Mouse (Mus musculus) myocyte (in vitro differentiated cells): ENCODE measurements around the gene Mcfd2.

Experiments used
- CEBPB ChIP-seq: IDR thresholded peaks from 2 replicates; pipeline ENCODE4 v1.6.1; 2011; ENCODE audit warnings: mild to moderate bottlenecking, moderate library complexity; ENCODE audit not compliant: poor library complexity, insufficient read depth, severe bottlenecking
- MAX ChIP-seq: IDR thresholded peaks from one replicate; pipeline ENCODE4 v1.6.1; 2011; ENCODE audit warnings: low read depth, mild to moderate bottlenecking, control low read depth
- MYOD1 ChIP-seq, 3 experiments: IDR thresholded peaks; one replicate each; pipeline ENCODE4 v1.6.1; 2011; ENCODE audit warnings: control low read depth in 2 of 3, low read depth in 2 of 3, mild to moderate bottlenecking in 2 of 3, moderate library complexity in 1 of 3; ENCODE audit not compliant: insufficient read length in 2 of 3, control insufficient read depth in 1 of 3
- MYOG ChIP-seq, 3 experiments: IDR thresholded peaks; one replicate each; pipeline ENCODE4 v1.6.1; 2011; ENCODE audit warnings: control low read depth in 2 of 3, low read depth in 2 of 3, mild to moderate bottlenecking in 2 of 3; ENCODE audit not compliant: insufficient read length in 2 of 3, control insufficient read depth in 1 of 3, insufficient read depth in 1 of 3
- POLR2A ChIP-seq: IDR thresholded peaks from one replicate; pipeline ENCODE4 v1.6.1; 2011; ENCODE audit warnings: low read depth, mild to moderate bottlenecking, control low read depth, moderate library complexity; ENCODE audit not compliant: insufficient read length
- POLR2AphosphoS2 ChIP-seq: IDR thresholded peaks from one replicate; pipeline ENCODE4 v1.6.1; 2011; ENCODE audit warnings: low read depth, control low read depth; ENCODE audit not compliant: insufficient read length
- REST ChIP-seq: IDR thresholded peaks from one replicate; pipeline ENCODE4 v1.6.1; 2011; ENCODE audit warnings: mild to moderate bottlenecking, control low read depth, moderate library complexity; ENCODE audit not compliant: insufficient read depth, insufficient read length
- SRF ChIP-seq: IDR thresholded peaks from one replicate; pipeline ENCODE4 v1.6.1; 2011; ENCODE audit warnings: low read depth; ENCODE audit not compliant: control insufficient read depth, insufficient read length
- TCF12 ChIP-seq: IDR thresholded peaks from one replicate; pipeline ENCODE4 v1.6.1; 2011; ENCODE audit warnings: mild to moderate bottlenecking, control low read depth; ENCODE audit not compliant: poor library complexity, insufficient read depth, severe bottlenecking
- TCF3 ChIP-seq: IDR thresholded peaks from one replicate; pipeline ENCODE4 v1.6.1; 2011; ENCODE audit warnings: low read depth, control low read depth; ENCODE audit not compliant: insufficient read length
- USF1 ChIP-seq: IDR thresholded peaks from one replicate; pipeline ENCODE4 v1.6.1; 2011; ENCODE audit warnings: low read depth, mild to moderate bottlenecking, control low read depth, moderate library complexity

DNA sequence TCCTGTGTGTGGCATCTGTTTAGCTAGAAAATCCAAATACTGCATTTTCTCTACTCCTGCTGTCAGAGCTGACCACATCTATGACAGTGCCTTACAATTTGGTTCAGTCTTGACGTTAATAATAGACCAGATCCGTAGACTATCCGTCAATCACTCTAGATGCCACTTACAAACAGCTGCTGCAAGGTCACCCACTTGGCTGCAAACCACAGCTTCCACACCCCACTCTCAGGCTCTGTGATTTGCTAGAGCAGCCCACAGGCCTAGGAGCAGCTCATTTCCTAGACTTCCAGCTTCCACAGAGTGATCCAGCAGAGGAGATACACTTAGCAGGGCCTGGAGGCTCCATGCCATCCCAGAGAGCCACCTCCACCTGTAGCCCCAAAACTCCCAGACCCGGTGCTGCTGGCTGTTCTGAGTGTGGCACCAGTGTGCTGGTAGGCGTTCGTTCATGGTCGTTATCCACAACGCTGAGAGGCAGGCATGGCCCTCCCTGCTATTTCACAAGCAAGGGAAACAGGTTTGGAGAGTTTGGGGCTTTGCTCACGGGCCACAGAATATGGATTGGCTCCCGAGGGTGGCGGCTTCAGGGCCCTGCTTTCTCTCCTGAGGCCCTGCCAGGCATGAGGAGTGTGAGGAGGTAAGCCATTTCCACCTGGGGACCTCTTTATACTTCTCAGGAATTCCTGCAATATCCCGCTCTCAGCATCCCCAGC lies 43.5 kb upstream of the Mcfd2 start:
- TF ChIP-seq USF1 (no peak), TCF12 (no peak), POLR2AphosphoS2 (no peak), POLR2A (no peak), MYOG (IDR thresholded peaks at IDR 0.05; ENCODE audit: control insufficient read depth in 1 of 3, insufficient read depth in 1 of 3, insufficient read length in 2 of 3, low read depth in 2 of 3) (peak in 2 of 3 experiments; percentile 56 to 64), REST (no peak), SRF (no peak), MYOD1 (IDR thresholded peaks at IDR 0.05; ENCODE audit: control insufficient read depth in 1 of 3, insufficient read length in 2 of 3, low read depth in 2 of 3) (peak; percentile 24 to 88 (median 75)), MAX (no peak), CEBPB (no peak), TCF3 (no peak)
